Mouse (Mus musculus): ENCODE data around the gene Adcy3. TPM values are rescaled to one million over a fixed set of nuclear protein-coding genes. Genes with fewer than 3 reads are reported as not detected.
"Not testable (repeated sequence)": the region's sequence is repeated elsewhere in the genome, so short reads cannot be mapped to it uniquely, and the experiment has no call there.

Gene Adcy3
- total RNA-seq, 2 experiments from 2014 or later, result 48.4 to 53.4 TPM

DNA sequence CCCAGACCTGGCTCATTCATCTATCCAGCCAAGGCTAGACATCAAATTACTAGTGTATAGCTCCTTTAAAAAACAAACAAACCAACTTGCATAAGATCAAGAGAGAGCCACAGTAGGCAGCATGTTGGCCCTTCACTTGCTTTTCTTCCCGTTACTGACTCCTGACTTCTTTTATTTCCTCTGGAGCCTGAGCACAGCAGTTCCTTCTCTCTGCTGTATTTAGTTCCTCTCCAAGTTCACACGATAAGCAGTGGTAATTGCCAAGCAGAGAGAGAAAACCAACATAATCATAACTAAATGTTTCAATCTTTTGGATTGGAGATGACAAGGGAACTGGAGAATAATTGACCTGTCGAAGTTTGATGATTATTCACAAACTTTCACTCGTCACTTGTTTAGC, 99.9 kb downstream of the Adcy3 start:
- intact Hi-C loops (cut with DNase I), result no loop called here
- DNase-seq (ENCODE audit: low spot score in 2 of 2), result no peak

GRCm38 (mm10) chr12:4233572-4234508, 100.9 kb downstream of the Adcy3 start, which contains the start of the genes Ptrhd1 and Cenpo:
Gene Ptrhd1, plus strand, starts transcription at chr12:4234027.
Gene Cenpo, minus strand, starts transcription at chr12:4234294.
- peak; percentile 97 to 98 for DNase-seq (ENCODE audit: low spot score in 2 of 2)
- intact Hi-C loops (cut with DNase I), result no loop called here

DNA sequence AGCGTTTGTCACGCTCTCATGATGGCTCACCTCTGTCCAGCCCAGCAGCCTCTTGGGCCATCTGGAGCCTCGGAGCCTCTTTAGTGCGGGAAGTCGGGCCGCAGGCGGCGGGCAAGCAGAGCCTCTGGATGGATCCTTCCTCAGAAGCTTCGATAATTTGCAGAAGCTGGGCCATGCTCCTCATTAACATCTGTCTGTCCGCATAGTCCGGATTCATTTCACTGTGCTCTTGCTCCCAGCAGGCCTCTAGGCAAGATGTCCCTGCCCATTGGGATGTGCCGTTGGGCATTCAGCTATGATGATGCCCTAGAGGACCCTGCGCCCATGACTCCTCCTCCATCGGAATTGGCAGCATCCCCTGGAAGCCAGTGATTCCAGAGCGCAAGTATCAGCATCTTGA, 104.6 kb downstream of the Adcy3 start:
- DNase-seq (ENCODE audit: low spot score in 2 of 2), result no peak
- intact Hi-C loops (cut with DNase I), result no loop called here

DNA sequence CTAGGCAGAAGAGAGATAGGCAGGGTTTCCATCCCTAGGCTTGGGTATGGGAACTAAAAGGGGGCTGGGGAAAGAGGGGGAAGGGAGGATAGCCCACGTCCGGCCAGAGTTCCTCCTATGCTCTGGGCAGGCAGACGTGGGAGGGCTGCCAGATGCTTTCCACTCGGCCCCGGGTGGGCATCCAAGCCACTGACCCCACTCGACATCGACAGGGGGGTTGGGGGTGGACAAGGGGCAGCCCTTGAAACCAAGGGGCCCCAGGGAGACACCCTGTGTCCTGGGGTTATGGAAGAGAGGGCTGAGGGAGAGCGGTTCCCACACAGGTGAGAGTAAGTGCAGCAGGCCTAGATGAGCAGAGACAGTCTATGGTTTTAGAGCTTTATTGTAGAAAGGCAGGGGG, 107.4 kb downstream of the Adcy3 start:
- intact Hi-C loops (cut with DNase I); DNase-seq (ENCODE audit: low spot score in 2 of 2): not testable (repeated sequence)

- no peak for DNase-seq (ENCODE audit: low spot score in 2 of 2)
- intact Hi-C loops (cut with DNase I), result no loop called here
Measured at GRCm38 (mm10) chr12:4243805-4244204, 110.9 kb downstream of the Adcy3 start.

- intact Hi-C loops (cut with DNase I), result no loop called here
- DNase-seq (ENCODE audit: low spot score in 2 of 2), result no peak
Measured at GRCm38 (mm10) chr12:4245742-4246141, 112.8 kb downstream of the Adcy3 start.

- intact Hi-C loops (cut with DNase I), result no loop called here
Measured at GRCm38 (mm10) chr12:4249786-4250185, 116.9 kb downstream of the Adcy3 start.

GRCm38 (mm10) chr12:4252742-4253655, 120.1 kb downstream of the Adcy3 start:
- intact Hi-C loops (cut with DNase I), result no loop called here
- no peak for DNase-seq (ENCODE audit: low spot score in 2 of 2)

More at GRCm38 (mm10) chr12:4249786-4250185, 116.9 kb downstream of the Adcy3 start:
- no peak for DNase-seq (ENCODE audit: low spot score in 2 of 2)

Other genes starting within 250 kb of the Adcy3 start
- gene Pomc, start 178.2 kb upstream of the Adcy3 start, total RNA-seq (2021), result 1 to 10 TPM; 1.6 to 3.2 TPM
- 100 to 1,000 TPM; 105 TPM for gene Efr3b, start 94.2 kb upstream of the Adcy3 start, total RNA-seq (2021)
- gene Dnajc27, start 50.5 kb upstream of the Adcy3 start, total RNA-seq (2021), result 100 to 1,000 TPM in 1 of 2 experiments, 10 to 100 TPM in 1; 93.0 to 100 TPM
- 1 to 10 TPM; 8.7 to 9.2 TPM for gene Ptrhd1, start 100.9 kb downstream of the Adcy3 start, total RNA-seq (2021)
- gene Cenpo, start 101.2 kb downstream of the Adcy3 start, total RNA-seq (2021), result 1 to 10 TPM; 3.8 to 4.7 TPM